Mouse (Mus musculus) CH12F3 (cell line): ENCODE measurements around the gene Fubp1.

Experiments
- in situ Hi-C: fragments of 300-500 bp; cut with MboI; formaldehyde crosslinking; loops from 2 replicates; pipeline ENCODE4 v1.14.3; 2020; ENCODE audit warnings: low sequenced_read_pairs

Gene Fubp1

GRCm38 (mm10) chr3:152229271-152229670 is 19.0 kb downstream of the Fubp1 start:
- in situ Hi-C loops = no loop called here

GRCm38 (mm10) chr3:152231333-152232100 is 21.3 kb downstream of the Fubp1 start:
- in situ Hi-C loops = no loop called here

DNA sequence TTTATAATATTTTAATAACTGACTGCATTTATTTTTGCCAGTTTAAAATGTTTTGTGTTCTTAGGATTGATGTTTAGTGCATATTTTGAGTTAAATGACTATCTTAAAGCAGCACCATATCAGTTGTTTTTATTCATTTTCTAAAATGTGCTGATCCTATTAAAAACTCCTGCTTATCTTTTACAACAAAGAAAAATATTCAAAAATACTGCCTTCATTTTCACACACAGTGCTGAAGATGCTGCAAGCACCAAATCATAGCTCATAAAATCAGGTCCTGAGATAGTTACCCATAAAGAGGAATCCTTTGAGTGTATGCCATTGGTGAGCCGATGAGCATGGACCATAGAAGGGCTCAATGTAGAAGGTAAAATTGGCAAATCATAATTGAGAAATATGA is 25.0 kb downstream of the Fubp1 start:
- in situ Hi-C loops = no loop called here

DNA sequence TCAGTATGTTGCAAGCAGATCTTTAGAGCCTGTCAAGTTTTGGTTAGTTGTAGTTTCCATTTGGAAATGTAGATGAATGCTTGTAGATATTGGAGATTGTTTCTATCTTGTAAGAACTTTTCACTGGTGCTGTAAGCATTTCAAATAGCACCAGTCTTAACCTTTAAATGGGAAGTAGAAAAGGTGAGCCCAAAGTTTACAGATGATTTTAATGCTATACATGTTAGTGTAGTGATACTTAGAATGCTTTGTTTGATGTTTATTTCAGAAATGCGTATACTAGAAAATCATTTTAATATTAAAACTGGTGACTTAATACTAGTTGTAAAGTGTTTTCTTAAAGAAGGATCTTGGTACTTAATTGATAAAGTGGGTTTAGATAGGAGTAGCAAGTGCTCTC is 25.6 kb downstream of the Fubp1 start:
- in situ Hi-C loops = no loop called here

- in situ Hi-C loops = no loop called here
Observed at GRCm38 (mm10) chr3:152238836-152239235, 28.6 kb downstream of the Fubp1 start.

GRCm38 (mm10) chr3:152239592-152239991 is 29.4 kb downstream of the Fubp1 start:
- in situ Hi-C loops = no loop called here

GRCm38 (mm10) chr3:152241098-152241497 is 30.9 kb downstream of the Fubp1 start:
- in situ Hi-C loops = no loop called here

- in situ Hi-C loops = no loop called here
Observed at GRCm38 (mm10) chr3:152243304-152243703, 33.1 kb downstream of the Fubp1 start.

DNA sequence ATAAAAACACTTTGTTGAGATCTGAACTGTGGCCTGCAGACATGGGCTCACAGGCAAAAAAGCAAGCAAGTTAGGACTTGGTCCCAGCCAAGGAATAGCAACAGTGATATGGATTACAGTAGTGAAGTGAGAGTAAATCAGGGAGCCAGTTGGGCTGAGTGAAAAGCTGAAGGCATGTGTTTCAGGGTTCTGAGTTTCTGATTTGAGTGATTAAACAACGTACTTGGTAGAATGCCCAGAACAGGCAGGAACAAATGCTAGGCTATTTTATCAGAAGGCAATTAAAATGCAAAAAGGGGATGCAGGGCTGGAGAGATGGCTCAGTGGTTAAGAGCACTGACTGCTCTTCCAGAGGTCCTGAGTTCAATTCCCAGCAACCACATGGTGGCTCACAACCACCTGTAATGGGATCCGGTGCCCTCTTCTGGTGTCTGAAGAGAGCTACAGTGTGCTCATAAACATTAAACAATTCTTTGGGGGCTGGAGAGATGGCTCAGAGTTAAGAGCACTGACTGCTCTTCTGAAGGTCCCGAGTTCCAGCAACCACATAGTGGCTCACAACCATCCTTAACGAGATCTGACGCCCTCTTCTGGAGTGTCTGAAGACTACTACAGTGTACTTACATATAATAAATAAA is 35.2 kb downstream of the Fubp1 start:
- in situ Hi-C loops = no loop called here

DNA sequence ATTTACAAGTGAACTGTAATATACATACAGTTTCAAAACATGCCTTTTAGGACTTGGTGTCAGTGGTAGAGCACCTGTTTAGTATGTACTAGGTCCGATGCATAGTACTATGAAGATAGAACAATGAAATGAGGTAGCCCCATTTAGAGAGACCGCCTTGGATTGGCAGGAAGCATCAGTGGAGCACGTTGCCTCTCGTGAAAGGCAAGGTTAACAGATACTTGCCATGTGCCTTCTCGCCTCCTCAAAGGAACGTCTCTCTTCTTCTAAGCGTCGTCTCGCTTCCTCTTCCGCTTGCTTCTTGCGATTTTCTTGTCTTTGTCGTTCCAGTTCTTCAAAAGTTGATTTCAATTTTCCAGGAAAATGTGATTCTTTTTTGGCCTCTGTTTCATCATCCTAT is 37.5 kb downstream of the Fubp1 start:
- in situ Hi-C loops = no loop called here

- in situ Hi-C loops = loop anchor here (25.0 kb wide), 1 partner anchor 487 kb away; no protein-coding TSS in a partner anchor
Observed at GRCm38 (mm10) chr3:152250487-152250886, 40.3 kb downstream of the Fubp1 start.

DNA sequence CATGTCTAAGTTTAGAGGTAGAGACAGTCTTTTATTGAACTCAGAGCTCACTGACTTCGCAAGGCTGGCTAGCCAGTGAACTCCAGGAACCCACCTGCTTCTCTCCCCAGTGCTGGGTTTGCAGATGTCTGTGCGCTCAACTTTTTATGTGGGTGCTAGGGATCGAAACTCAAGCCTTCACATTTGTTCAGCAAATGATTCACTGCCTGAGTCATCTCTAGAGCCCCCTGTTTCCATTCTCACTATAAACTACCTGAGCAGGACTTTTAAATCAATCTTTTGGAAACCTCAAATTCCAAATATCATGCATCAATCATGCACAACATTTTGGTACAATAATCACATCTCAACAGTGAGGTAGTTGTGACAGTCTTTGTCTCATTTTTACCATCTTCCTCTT is 47.3 kb downstream of the Fubp1 start:
- in situ Hi-C loops = loop anchor here (25.0 kb wide), 1 partner anchor 480 kb away; no protein-coding TSS in a partner anchor

DNA sequence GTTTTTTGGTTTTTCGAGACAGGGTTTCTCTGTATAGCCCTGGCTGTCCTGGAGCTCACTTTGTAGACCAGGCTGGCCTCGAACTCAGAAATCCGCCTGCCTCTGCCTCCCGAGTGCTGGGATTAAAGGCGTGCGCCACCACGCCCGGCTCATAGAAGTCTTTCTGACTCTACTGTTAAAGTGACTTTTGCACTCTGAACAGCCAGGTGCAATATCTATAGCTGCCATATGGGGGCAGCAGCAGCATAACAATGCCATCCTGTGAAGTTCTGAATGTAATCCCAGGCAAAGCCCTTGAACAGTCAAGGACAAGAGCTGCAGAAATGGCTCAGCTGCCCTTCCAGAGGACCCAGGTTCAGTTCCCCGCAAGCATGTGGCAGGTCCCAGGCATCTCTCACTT is 49.2 kb downstream of the Fubp1 start:
- in situ Hi-C loops = loop anchor here (25.0 kb wide), 1 partner anchor 478 kb away; no protein-coding TSS in a partner anchor

GRCm38 (mm10) chr3:152260362-152260761 is 50.1 kb downstream of the Fubp1 start:
- in situ Hi-C loops = loop anchor here (25.0 kb wide), 1 partner anchor 477 kb away; no protein-coding TSS in a partner anchor

DNA sequence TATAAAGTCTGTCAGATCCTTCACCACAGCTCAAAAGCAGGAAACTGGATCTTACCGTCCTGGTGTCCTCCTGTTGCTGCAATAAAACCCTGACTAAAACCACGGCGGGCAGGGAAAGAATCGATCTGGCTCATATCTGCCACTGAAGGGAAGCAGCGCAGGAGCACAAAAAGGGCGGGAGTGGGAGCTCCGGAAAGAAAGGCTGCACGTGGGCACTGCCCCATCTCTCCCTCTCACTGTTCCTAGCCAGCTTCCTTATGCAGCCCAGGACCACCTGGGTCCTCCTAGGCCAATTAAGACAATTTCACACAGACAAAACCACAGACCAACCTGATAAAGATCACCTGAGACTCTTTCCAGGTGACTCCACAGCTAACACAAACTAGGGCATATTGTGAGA is 51.2 kb downstream of the Fubp1 start:
- in situ Hi-C loops = loop anchor here (25.0 kb wide), 1 partner anchor 476 kb away; no protein-coding TSS in a partner anchor

GRCm38 (mm10) chr3:152261948-152262347 is 51.7 kb downstream of the Fubp1 start:
- in situ Hi-C loops = loop anchor here (25.0 kb wide), 1 partner anchor 475 kb away; no protein-coding TSS in a partner anchor

GRCm38 (mm10) chr3:152264374-152264773 is 54.2 kb downstream of the Fubp1 start:
- in situ Hi-C loops = loop anchor here (25.0 kb wide), 1 partner anchor 473 kb away; no protein-coding TSS in a partner anchor

DNA sequence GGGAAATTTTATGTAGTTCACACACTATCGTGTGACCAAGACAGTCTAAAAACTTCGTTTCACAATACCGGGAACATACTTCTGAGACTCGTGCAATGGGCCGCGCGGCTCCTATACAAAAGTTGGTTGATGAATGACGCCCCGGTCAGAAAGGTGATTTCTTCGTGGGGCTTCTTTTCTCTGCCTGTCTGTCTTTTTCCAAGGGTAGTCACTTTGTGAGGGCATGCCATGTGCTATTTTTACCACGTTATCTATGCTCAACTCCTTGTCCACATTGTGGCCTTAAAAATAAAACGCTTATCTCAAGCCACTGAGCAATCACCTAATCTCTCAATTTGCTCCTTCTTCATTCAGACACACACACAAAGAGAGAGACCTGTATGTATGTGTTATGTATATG is 54.6 kb downstream of the Fubp1 start:
- in situ Hi-C loops = loop anchor here (25.0 kb wide), 1 partner anchor 472 kb away; no protein-coding TSS in a partner anchor

GRCm38 (mm10) chr3:152265351-152266035 is 55.3 kb downstream of the Fubp1 start:
- in situ Hi-C loops = loop anchor here (25.0 kb wide), 1 partner anchor 472 kb away; no protein-coding TSS in a partner anchor

GRCm38 (mm10) chr3:152266036-152266421 is 55.8 kb downstream of the Fubp1 start, which contains the start of gene Nexn:
Gene Nexn, minus strand, starts transcription at chr3:152266350.
- in situ Hi-C loops = loop anchor here (25.0 kb wide), 1 partner anchor 471 kb away; no protein-coding TSS in a partner anchor

GRCm38 (mm10) chr3:152268099-152268498 is 57.9 kb downstream of the Fubp1 start:
- in situ Hi-C loops = loop anchor here (25.0 kb wide), 1 partner anchor 469 kb away; no protein-coding TSS in a partner anchor
